Comparison of ENCODE assay signal across 8 mouse cellular contexts in the genomic region with DNA sequence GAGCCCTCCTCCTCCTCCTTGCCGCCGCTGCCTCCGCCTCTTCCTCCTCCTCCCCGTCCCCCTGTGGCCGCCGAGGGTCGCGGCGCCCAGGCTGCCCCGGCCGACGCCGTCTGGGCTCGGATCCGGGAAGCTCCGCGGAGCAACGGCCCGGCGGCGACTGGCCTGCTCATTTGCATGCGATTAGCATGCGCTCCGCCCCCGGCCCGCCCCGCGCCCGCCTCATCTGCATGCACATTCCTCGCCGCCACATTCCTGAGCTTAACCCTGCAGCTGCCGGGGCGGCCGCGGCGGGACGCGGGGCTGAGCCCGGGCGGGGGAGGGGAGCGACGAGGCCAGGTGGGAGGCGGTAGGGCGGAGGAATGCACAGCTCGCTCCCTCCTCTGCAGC. TPM values are rescaled to one million over a fixed set of nuclear protein-coding genes. Genes with fewer than 3 reads are reported as not detected.
DNase-seq lines count a peak whose midpoint lies in the region; ATAC-seq and TF ChIP-seq lines count a peak whose summit lies in the region.

No protein-coding gene starts in this region.

- dilution Hi-C loops in CH12.LX (cut with MboI; ENCODE audit: extremely low pct_ligation_motif_present, extremely low pct_unique_long_range_greater_than_20kb, low sequenced_read_pairs): no loop called here

- no peak overlapping the region for H3K27ac ChIP-seq in CH12.LX (ENCODE audit: insufficient read depth, low read depth)
- H3K27ac ChIP-seq in forebrain, embryonic 10.5 days: peak overlapping the region; percentile 96
- H3K27ac ChIP-seq in heart, embryonic 15.5 days: peak overlapping the region; percentile 99
- peak overlapping the region; percentile 78 for H3K27ac ChIP-seq in liver, embryonic 13.5 days
- H3K27ac ChIP-seq in stomach, embryonic 14.5 days (ENCODE audit: low read length): peak overlapping the region; percentile 91

- TF ChIP-seq RAD21 in CH12.LX (IDR thresholded peaks at IDR 0.05; ENCODE audit: low read depth, low read length): no peak

- H3K9me3 ChIP-seq in CH12.LX (replicated peaks; ENCODE audit: low read length): no peaks in the 10 kb centered on the region
- H3K9me3 ChIP-seq in forebrain, embryonic 10.5 days: no peaks in the 10 kb centered on the region
- no peaks in the 10 kb centered on the region for H3K9me3 ChIP-seq in heart, embryonic 15.5 days (replicated peaks)
- H3K9me3 ChIP-seq in liver, embryonic 13.5 days (replicated peaks): no peaks in the 10 kb centered on the region
- no peaks in the 10 kb centered on the region for H3K9me3 ChIP-seq in stomach, embryonic 14.5 days (ENCODE audit: control insufficient read depth, low read depth, low read length)

- H3K4me2 ChIP-seq in CH12.LX (ENCODE audit: insufficient read depth, low read depth, poor library complexity, severe bottlenecking): no peak overlapping the region
- peak overlapping the region; percentile 88 for H3K4me2 ChIP-seq in heart, embryonic 15.5 days
- H3K4me2 ChIP-seq in liver, embryonic 13.5 days: peak overlapping the region; percentile 91
- H3K4me2 ChIP-seq in stomach, embryonic 14.5 days (replicated peaks; ENCODE audit: low read depth, low read length): peak overlapping the region; percentile 89

- WGBS in forebrain, embryonic 10.5 days: under 1% methylated on average over 44 of the region's 45 CpGs
- 1% methylated on average over 45 of the region's 45 CpGs for WGBS in heart, embryonic 15.5 days
- under 1% methylated on average over 38 of the region's 45 CpGs for WGBS in liver, embryonic 13.5 days (ENCODE audit: insufficient replicate concordance)
- WGBS in stomach, embryonic 14.5 days: under 1% methylated on average over 37 of the region's 45 CpGs

- H3K9ac ChIP-seq in CH12.LX (ENCODE audit: insufficient read depth, low read depth): no peak overlapping the region
- peak overlapping the region; percentile 95 for H3K9ac ChIP-seq in heart, embryonic 15.5 days
- peak overlapping the region; percentile 79 for H3K9ac ChIP-seq in liver, embryonic 13.5 days
- peak overlapping the region; percentile 83 for H3K9ac ChIP-seq in stomach, embryonic 14.5 days (replicated peaks; ENCODE audit: low read depth, low read length)

- peaks cover 4% of the 10 kb centered on the region for H3K27me3 ChIP-seq in CH12.LX (replicated peaks)
- no peaks in the 10 kb centered on the region for H3K27me3 ChIP-seq in forebrain, embryonic 10.5 days (ENCODE audit: poor library complexity, severe bottlenecking)
- no peaks in the 10 kb centered on the region for H3K27me3 ChIP-seq in heart, embryonic 15.5 days
- H3K27me3 ChIP-seq in liver, embryonic 13.5 days: peaks cover 24% of the 10 kb centered on the region
- no peaks in the 10 kb centered on the region for H3K27me3 ChIP-seq in stomach, embryonic 14.5 days (ENCODE audit: control insufficient read depth, insufficient read depth, low read length)

- peak overlapping the region in 1 of 3 experiments; percentile 60 for H3K4me3 ChIP-seq in CH12.LX (replicated peaks in 1 of 3; ENCODE audit: low read depth in 2 of 3, low read length in 2 of 3, poor library complexity in 1 of 3)
- peak overlapping the region; percentile 90 for H3K4me3 ChIP-seq in forebrain, embryonic 10.5 days
- H3K4me3 ChIP-seq in heart, embryonic 15.5 days: peak overlapping the region; percentile 73
- H3K4me3 ChIP-seq in liver, embryonic 13.5 days (replicated peaks): peak overlapping the region; percentile 73
- peak overlapping the region; percentile 93 for H3K4me3 ChIP-seq in stomach, embryonic 14.5 days (ENCODE audit: low read depth, low read length)

- TF ChIP-seq CTCF in CH12.LX (conservative IDR thresholded peaks at IDR 0.05 in 1 of 2, IDR thresholded peaks at IDR 0.05 in 1 of 2; ENCODE audit: low read depth in 2 of 2, low read length in 2 of 2): no peak

- H3K79me2 ChIP-seq in CH12.LX (replicated peaks; ENCODE audit: control insufficient read depth, extremely low read depth, insufficient read depth, poor library complexity, severe bottlenecking): no peaks in the 10 kb centered on the region

- in situ Hi-C loops in CH12.LX (cut with MboI; ENCODE audit: low pct_ligation_motif_present, low pct_unique_long_range_greater_than_20kb, low sequenced_read_pairs): no loop called here

- DNase-seq in CH12.LX (ENCODE audit: extremely low read depth): peak; percentile 52
- DNase-seq in c-Kit-positive CD71-negative TER-119-negative erythroid progenitor cells, embryonic 14.5 days (ENCODE audit: low read depth): peak; percentile 76
- peak; percentile 97 for DNase-seq in forebrain, embryonic 10.5 days (ENCODE audit: extremely low spot score, low spot score)
- DNase-seq in kidney, postnatal 25 days: peak; percentile 99
- DNase-seq in liver, embryonic 13.5 days: peak; percentile 86
- DNase-seq in natural killer cell, adult 2 months (ENCODE audit: low spot score in 2 of 2): peak; percentile 33 to 53

- no peak for TF ChIP-seq EP300 in CH12.LX (IDR thresholded peaks at IDR 0.05; ENCODE audit: low read length)

- ATAC-seq in heart, embryonic 15.5 days (replicated peaks; ENCODE audit: insufficient number of reproducible peaks, insufficient read depth, low FRiP score, low read depth): peak; percentile 92
- ATAC-seq in liver, embryonic 13.5 days (ENCODE audit: low read depth): peak; percentile 88
- ATAC-seq in stomach, embryonic 14.5 days (ENCODE audit: insufficient number of reproducible peaks, insufficient read depth, low FRiP score, low read depth): peak; percentile 95

- no peaks in the 10 kb centered on the region for H3K36me3 ChIP-seq in CH12.LX (replicated peaks in 1 of 2; ENCODE audit: control insufficient read depth in 1 of 2, insufficient read depth in 1 of 2, low read length in 1 of 2)
- no peaks in the 10 kb centered on the region for H3K36me3 ChIP-seq in forebrain, embryonic 10.5 days (replicated peaks)
- H3K36me3 ChIP-seq in heart, embryonic 15.5 days: no peaks in the 10 kb centered on the region
- no peaks in the 10 kb centered on the region for H3K36me3 ChIP-seq in liver, embryonic 13.5 days
- H3K36me3 ChIP-seq in stomach, embryonic 14.5 days (ENCODE audit: control insufficient read depth, insufficient read depth, low read length): no peaks in the 10 kb centered on the region

- no peak for TF ChIP-seq POLR2A in CH12.LX (IDR thresholded peaks at IDR 0.05; ENCODE audit: low read depth, low read length)

- peaks cover 0 to 7% of the 10 kb centered on the region in 2 experiments; a peak in 2 of 4 replicates for H3K4me1 ChIP-seq in CH12.LX (ENCODE audit: control insufficient read depth in 1 of 2, insufficient read depth in 2 of 2)
- peaks cover 72% of the 10 kb centered on the region for H3K4me1 ChIP-seq in forebrain, embryonic 10.5 days
- peaks cover 54% of the 10 kb centered on the region for H3K4me1 ChIP-seq in heart, embryonic 15.5 days (replicated peaks)
- H3K4me1 ChIP-seq in liver, embryonic 13.5 days (replicated peaks): peaks cover 36% of the 10 kb centered on the region
- H3K4me1 ChIP-seq in stomach, embryonic 14.5 days (ENCODE audit: control insufficient read depth, insufficient read depth, low read length): peaks cover 34% of the 10 kb centered on the region

TF ChIP-seq in CH12.LX, 34 proteins besides CTCF, POLR2A, EP300 and RAD21:
- no peak for TF ChIP-seq PAX5 (IDR thresholded peaks at IDR 0.05; ENCODE audit: low read length)
- no peak for TF ChIP-seq UBTF (IDR thresholded peaks at IDR 0.05; ENCODE audit: low read depth, low read length)
- TF ChIP-seq ZKSCAN1 (IDR thresholded peaks at IDR 0.05; ENCODE audit: borderline replicate concordance, low read depth, low read length): no peak
- TF ChIP-seq ETS1 (conservative IDR thresholded peaks at IDR 0.05; ENCODE audit: low read depth, low read length): no peak
- TF ChIP-seq MEF2A (IDR thresholded peaks at IDR 0.05; ENCODE audit: borderline replicate concordance, low read depth, low read length): no peak
- no peak for TF ChIP-seq ELF1 (IDR thresholded peaks at IDR 0.05; ENCODE audit: low read depth, low read length)
- no peak for TF ChIP-seq TBP (conservative IDR thresholded peaks at IDR 0.05; ENCODE audit: low read depth, low read length)
- TF ChIP-seq SMC3 (IDR thresholded peaks at IDR 0.05; ENCODE audit: low read depth, low read length): no peak
- TF ChIP-seq ZMIZ1 (IDR thresholded peaks at IDR 0.05; ENCODE audit: low read depth, low read length): no peak
- no peak for TF ChIP-seq MAZ (IDR thresholded peaks at IDR 0.05; ENCODE audit: low read depth, low read length)
- no peak for TF ChIP-seq SIN3A (IDR thresholded peaks at IDR 0.05; ENCODE audit: low read length)
- no peak for TF ChIP-seq ZNF384 (IDR thresholded peaks at IDR 0.05; ENCODE audit: low read depth, low read length)
- no peak for TF ChIP-seq NRF1 (IDR thresholded peaks at IDR 0.05; ENCODE audit: low read depth, low read length)
- no peak for TF ChIP-seq MAX (IDR thresholded peaks at IDR 0.05; ENCODE audit: low read length)

RNA-seq across cellular contexts. Expression of a gene that starts 0.3 kb away (rescaled TPM):
- 0.04 TPM in 2 replicates for total RNA-seq in CH12.LX (2012; rRNA removed)
- total RNA-seq in CH12.LX (2014; rRNA removed): 0.32 and 0.38 TPM in 2 replicates
- 0.80 and 1.1 TPM in 2 replicates for polyA plus RNA-seq in CH12.LX (2012; ENCODE audit: insufficient read length, low read depth)
- 7.8 and 8.5 TPM in 2 replicates for polyA plus RNA-seq in forebrain, embryonic 10.5 days (2016; fragmentation: Nextera tagmentation; extraction: Ambion mirVana)
- polyA plus RNA-seq in heart, embryonic 15.5 days (2015; fragmentation: Nextera tagmentation; extraction: Ambion mirVana): 11.7 and 12.3 TPM in 2 replicates
- polyA plus RNA-seq in liver, embryonic 13.5 days (2015; fragmentation: Nextera tagmentation; extraction: Ambion mirVana): 1.5 and 1.6 TPM in 2 replicates
- 12.0 and 13.3 TPM in 2 replicates for polyA plus RNA-seq in stomach, embryonic 14.5 days (2014; fragmentation: Nextera tagmentation; extraction: Ambion mirVana)

Comparison
In these comparisons a context has a peak if more than half of its experiments do, and no peak if none do; other contexts are left out.
1. DNase-seq: peak in every context shown above with its lines; median percentile 99 in kidney, postnatal 25 days; 97 in forebrain, embryonic 10.5 days; 86 in liver, embryonic 13.5 days; 76 in c-Kit-positive CD71-negative TER-119-negative erythroid progenitor cells, embryonic 14.5 days; 52 in CH12.LX; 43 in natural killer cell, adult 2 months.